Mouse (Mus musculus): ENCODE measurements around the gene Filip1. TPM values are rescaled to one million over a fixed set of nuclear protein-coding genes. Genes with fewer than 3 reads are reported as not detected.
A peak's percentile ranks its signal among the peaks of the same experiment; 100 is the strongest.

The Filip1 gene
- total RNA-seq, 2 experiments from 2014 or later: 16.2 to 16.4 TPM

- DNase-seq (ENCODE audit: extremely low spot score in 1 of 2, low spot score in 2 of 2): peak in 1 of 2 experiments; percentile 17
- no peak overlapping the region for H3K4me3 ChIP-seq
- intact Hi-C loops (cut with DNase I): no loop called here
- TF ChIP-seq CTCF (IDR thresholded peaks at IDR 0.05): no peak
- H3K27ac ChIP-seq: no peak overlapping the region
These were observed 9.0 kb upstream of the Filip1 start for GRCm38 (mm10) chr9:80021648-80022047.

GRCm38 (mm10) chr9:80020429-80020828, 7.8 kb upstream of the Filip1 start:
- Histone ChIP-seq H3K4me3 (no peak overlapping the region), H3K27ac (no peak overlapping the region)
- DNase-seq (ENCODE audit: extremely low spot score in 1 of 2, low spot score in 2 of 2): no peak
- intact Hi-C loops (cut with DNase I): no loop called here
- no peak for TF ChIP-seq CTCF (IDR thresholded peaks at IDR 0.05)

- no peak for DNase-seq (ENCODE audit: extremely low spot score in 1 of 2, low spot score in 2 of 2)
- intact Hi-C loops (cut with DNase I): no loop called here
- H3K4me3 ChIP-seq: no peak overlapping the region
- TF ChIP-seq CTCF (IDR thresholded peaks at IDR 0.05): no peak
- H3K27ac ChIP-seq: no peak overlapping the region
These were observed 635 bp downstream of the Filip1 start for GRCm38 (mm10) chr9:80012016-80012415.

GRCm38 (mm10) chr9:80002394-80003188, 10.1 kb downstream of the Filip1 start:
- intact Hi-C loops (cut with DNase I): loop anchor here (1.0 kb wide), 1 partner anchor 196 kb away; no protein-coding TSS in a partner anchor
- peak; percentile 99 for TF ChIP-seq CTCF (IDR thresholded peaks at IDR 0.05)
- no peak overlapping the region for H3K4me3 ChIP-seq
- no peak overlapping the region for H3K27ac ChIP-seq
- DNase-seq (ENCODE audit: extremely low spot score in 1 of 2, low spot score in 2 of 2): peak; percentile 81 to 88

GRCm38 (mm10) chr9:79997282-79997681, 15.4 kb downstream of the Filip1 start:
- H3K27ac ChIP-seq: no peak overlapping the region
- H3K4me3 ChIP-seq: no peak overlapping the region
- TF ChIP-seq CTCF (IDR thresholded peaks at IDR 0.05): no peak
- intact Hi-C loops (cut with DNase I): no loop called here
- no peak for DNase-seq (ENCODE audit: extremely low spot score in 1 of 2, low spot score in 2 of 2)

GRCm38 (mm10) chr9:79994296-79994695, 18.4 kb downstream of the Filip1 start:
- TF ChIP-seq CTCF (IDR thresholded peaks at IDR 0.05): no peak

GRCm38 (mm10) chr9:79993066-79993465, 19.6 kb downstream of the Filip1 start:
- TF ChIP-seq CTCF (IDR thresholded peaks at IDR 0.05): no peak
- intact Hi-C loops (cut with DNase I): no loop called here
- no peak for DNase-seq (ENCODE audit: extremely low spot score in 1 of 2, low spot score in 2 of 2)
- H3K4me3 ChIP-seq: no peak overlapping the region
- no peak overlapping the region for H3K27ac ChIP-seq

More at GRCm38 (mm10) chr9:79994296-79994695, 18.4 kb downstream of the Filip1 start:
- no peak for DNase-seq (ENCODE audit: extremely low spot score in 1 of 2, low spot score in 2 of 2)
- Histone ChIP-seq H3K4me3 (no peak overlapping the region), H3K27ac (no peak overlapping the region)
- intact Hi-C loops (cut with DNase I): no loop called here

- intact Hi-C loops (cut with DNase I): no loop called here
- no peak for TF ChIP-seq CTCF (IDR thresholded peaks at IDR 0.05)
- H3K4me3 ChIP-seq: no peak overlapping the region
- H3K27ac ChIP-seq: no peak overlapping the region
- no peak for DNase-seq (ENCODE audit: extremely low spot score in 1 of 2, low spot score in 2 of 2)
These were observed 22.1 kb downstream of the Filip1 start for GRCm38 (mm10) chr9:79990456-79991017.

GRCm38 (mm10) chr9:79989703-79990102, 22.9 kb downstream of the Filip1 start:
- intact Hi-C loops (cut with DNase I): no loop called here
- no peak for TF ChIP-seq CTCF (IDR thresholded peaks at IDR 0.05)
- Histone ChIP-seq H3K27ac (no peak overlapping the region), H3K4me3 (no peak overlapping the region)
- DNase-seq (ENCODE audit: extremely low spot score in 1 of 2, low spot score in 2 of 2): no peak

GRCm38 (mm10) chr9:79989061-79989460, 23.6 kb downstream of the Filip1 start:
- no peak for DNase-seq (ENCODE audit: extremely low spot score in 1 of 2, low spot score in 2 of 2)
- TF ChIP-seq CTCF (IDR thresholded peaks at IDR 0.05): no peak
- Histone ChIP-seq H3K4me3 (no peak overlapping the region), H3K27ac (no peak overlapping the region)
- intact Hi-C loops (cut with DNase I): no loop called here

- intact Hi-C loops (cut with DNase I): no loop called here
- Histone ChIP-seq H3K27ac (no peak overlapping the region), H3K4me3 (no peak overlapping the region)
- no peak for TF ChIP-seq CTCF (IDR thresholded peaks at IDR 0.05)
- DNase-seq (ENCODE audit: extremely low spot score in 1 of 2, low spot score in 2 of 2): no peak
These were observed 29.4 kb downstream of the Filip1 start for GRCm38 (mm10) chr9:79983244-79983643.

GRCm38 (mm10) chr9:79979274-79979673, 33.4 kb downstream of the Filip1 start:
- Histone ChIP-seq H3K27ac (no peak overlapping the region), H3K4me3 (no peak overlapping the region)
- intact Hi-C loops (cut with DNase I): no loop called here
- TF ChIP-seq CTCF (IDR thresholded peaks at IDR 0.05): no peak
- DNase-seq (ENCODE audit: extremely low spot score in 1 of 2, low spot score in 2 of 2): no peak
